Mouse (Mus musculus): ENCODE data around the gene Atp1b2. TPM values are rescaled to one million over a fixed set of nuclear protein-coding genes. Genes with fewer than 3 reads are reported as not detected.

Atp1b2 gene
- total RNA-seq, 2 experiments from 2014 or later: 271 to 389 TPM

DNA sequence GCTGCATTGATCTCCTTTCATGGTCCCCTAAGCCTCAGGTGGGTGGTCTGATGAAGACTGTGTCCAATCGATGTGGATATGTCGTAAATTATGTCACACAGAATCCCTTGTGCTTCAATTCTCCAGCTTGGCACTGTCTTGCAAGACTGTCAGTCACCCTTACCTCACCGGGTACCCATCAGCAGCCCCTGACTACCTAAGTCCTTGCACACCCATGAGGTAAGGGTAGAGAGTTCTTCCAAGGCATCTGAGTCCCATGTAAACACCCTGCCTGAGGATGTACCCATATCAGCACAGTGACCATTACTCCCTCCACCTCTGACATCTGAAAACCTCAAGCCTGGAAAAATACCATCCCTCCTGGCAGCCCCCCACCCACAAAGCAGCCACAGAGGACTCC is 1.4 kb downstream of the Atp1b2 start:
- peak overlapping the region; percentile 93 for H3K27ac ChIP-seq
- H3K4me3 ChIP-seq: peak overlapping the region; percentile 87
- DNase-seq: no peak
- TF ChIP-seq CTCF (IDR thresholded peaks at IDR 0.05): no peak
- intact Hi-C loops (cut with DNase I): no loop called here

GRCm38 (mm10) chr11:69603516-69603915 is 2.2 kb downstream of the Atp1b2 start:
- H3K27ac ChIP-seq: peak overlapping the region; percentile 93
- peak overlapping the region; percentile 87 for H3K4me3 ChIP-seq
- intact Hi-C loops (cut with DNase I): no loop called here
- peak; percentile 43 for DNase-seq
- no peak for TF ChIP-seq CTCF (IDR thresholded peaks at IDR 0.05)

- intact Hi-C loops (cut with DNase I): no loop called here
- peak overlapping the region; percentile 87 for H3K4me3 ChIP-seq
- DNase-seq: no peak
- TF ChIP-seq CTCF (IDR thresholded peaks at IDR 0.05): no peak
- peak overlapping the region; percentile 93 for H3K27ac ChIP-seq
These were observed 4.0 kb downstream of the Atp1b2 start for GRCm38 (mm10) chr11:69601768-69602167.

DNA sequence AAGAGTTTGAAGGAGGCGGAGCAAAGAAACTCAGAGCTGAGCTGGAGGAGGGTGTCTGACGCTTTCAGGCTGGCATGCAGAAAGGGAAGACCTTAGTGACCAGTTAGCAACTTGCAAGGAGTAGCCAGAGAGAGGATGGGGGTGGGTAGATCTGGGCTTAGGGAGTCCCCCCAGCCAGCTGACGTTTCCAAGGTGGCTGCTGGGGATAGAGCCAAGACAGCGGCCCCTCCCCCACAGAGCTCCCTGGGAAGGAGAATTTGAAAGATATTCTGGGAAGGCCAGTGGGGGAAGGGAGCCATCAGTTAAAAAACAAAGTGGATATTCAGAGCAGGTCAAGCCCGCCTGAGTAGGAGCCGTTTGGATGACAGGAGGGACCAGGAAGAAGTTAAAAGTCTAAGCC is 5.6 kb downstream of the Atp1b2 start:
- Histone ChIP-seq H3K27ac (peak overlapping the region; percentile 93), H3K4me3 (peak overlapping the region; percentile 87)
- intact Hi-C loops (cut with DNase I): no loop called here
- DNase-seq: peak; percentile 88
- no peak for TF ChIP-seq CTCF (IDR thresholded peaks at IDR 0.05)

- intact Hi-C loops (cut with DNase I): no loop called here
- DNase-seq: no peak
- Histone ChIP-seq H3K27ac (peak overlapping the region; percentile 93), H3K4me3 (peak overlapping the region; percentile 87)
- TF ChIP-seq CTCF (IDR thresholded peaks at IDR 0.05): no peak
These were observed 6.3 kb downstream of the Atp1b2 start for GRCm38 (mm10) chr11:69599436-69599835.

DNA sequence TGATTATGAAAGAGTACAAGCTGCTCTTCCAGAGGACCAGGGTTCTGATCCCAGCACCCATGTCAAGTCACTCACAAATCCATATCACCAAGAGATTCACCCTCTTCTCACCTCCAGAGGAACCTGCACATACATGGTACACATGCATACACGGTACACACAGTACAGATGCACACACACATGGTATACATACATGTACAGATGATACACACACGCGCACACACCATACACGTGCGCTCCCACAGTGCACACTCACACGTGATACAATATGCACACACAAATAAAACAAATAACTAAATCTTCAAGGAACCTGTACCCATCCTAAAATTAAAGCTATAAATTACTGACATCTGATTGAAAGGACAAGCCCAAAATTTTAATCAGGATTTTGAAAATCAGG is 10.9 kb downstream of the Atp1b2 start:
- H3K4me3 ChIP-seq: no peak overlapping the region
- H3K27ac ChIP-seq: no peak overlapping the region
- intact Hi-C loops (cut with DNase I): no loop called here
- no peak for DNase-seq
- no peak for TF ChIP-seq CTCF (IDR thresholded peaks at IDR 0.05)

DNA sequence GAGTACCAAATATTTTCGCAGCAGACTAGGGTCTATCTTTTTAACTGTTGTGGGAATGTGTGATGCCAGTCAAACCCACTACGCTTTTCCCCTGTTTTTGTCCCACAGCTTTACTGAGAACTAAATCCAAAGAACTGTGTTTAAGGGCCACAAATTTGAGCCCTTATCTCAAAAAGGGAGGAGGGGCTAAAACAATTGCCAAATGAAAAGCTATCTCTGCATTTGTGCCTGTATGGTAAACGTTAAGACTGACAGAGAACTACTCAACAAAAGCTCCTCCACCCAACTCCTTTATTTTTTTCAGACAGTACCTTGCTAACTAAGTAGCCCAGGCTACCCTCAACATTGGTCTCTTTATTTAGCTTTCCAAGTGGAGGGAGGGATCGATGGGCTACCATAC is 12.9 kb downstream of the Atp1b2 start:
- DNase-seq: no peak
- Histone ChIP-seq H3K27ac (peak overlapping the region; percentile 94), H3K4me3 (no peak overlapping the region; the same call in 1 of the 2 replicates)
- TF ChIP-seq CTCF (IDR thresholded peaks at IDR 0.05): no peak
- intact Hi-C loops (cut with DNase I): no loop called here

DNA sequence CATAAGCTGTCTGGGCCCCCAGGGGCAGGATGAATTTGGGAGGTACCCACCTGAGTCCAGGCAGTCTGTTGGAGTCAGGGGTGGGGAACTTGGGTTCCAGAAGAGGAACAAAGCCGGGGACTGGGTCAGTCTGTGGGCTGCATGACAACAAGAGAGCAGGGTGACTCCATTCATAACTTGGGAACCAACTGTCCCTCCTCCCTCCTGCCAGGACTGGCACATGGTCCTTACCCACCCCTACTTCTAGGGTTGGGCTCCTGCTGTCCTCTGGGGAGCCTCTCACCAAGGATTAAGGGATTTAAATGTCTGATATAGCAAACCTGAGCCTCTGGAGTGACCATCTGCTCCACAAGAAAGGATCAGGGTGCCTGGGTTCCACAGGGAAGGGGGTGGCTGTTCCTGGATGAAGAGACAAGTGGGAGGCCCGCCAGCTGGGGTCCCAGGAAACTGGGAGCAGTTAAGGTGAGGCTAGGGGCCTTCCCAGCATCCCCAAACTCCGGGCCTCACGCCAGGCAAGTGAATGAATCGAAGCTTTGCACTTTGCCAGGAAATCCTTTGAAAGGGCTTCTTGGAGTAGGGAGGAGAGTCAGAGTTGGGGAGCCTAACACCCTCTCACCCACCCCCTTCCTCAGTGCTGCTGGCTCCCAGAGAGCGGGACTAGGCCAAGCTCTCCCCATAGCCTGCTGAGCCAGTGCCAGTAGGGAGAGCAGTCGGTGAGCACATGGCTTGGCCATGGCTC is 13.7 kb downstream of the Atp1b2 start:
- H3K27ac ChIP-seq: peak overlapping the region; percentile 94
- TF ChIP-seq CTCF (IDR thresholded peaks at IDR 0.05): no peak
- intact Hi-C loops (cut with DNase I): no loop called here
- H3K4me3 ChIP-seq: peak overlapping the region; percentile 29
- DNase-seq: peak; percentile 83

DNA sequence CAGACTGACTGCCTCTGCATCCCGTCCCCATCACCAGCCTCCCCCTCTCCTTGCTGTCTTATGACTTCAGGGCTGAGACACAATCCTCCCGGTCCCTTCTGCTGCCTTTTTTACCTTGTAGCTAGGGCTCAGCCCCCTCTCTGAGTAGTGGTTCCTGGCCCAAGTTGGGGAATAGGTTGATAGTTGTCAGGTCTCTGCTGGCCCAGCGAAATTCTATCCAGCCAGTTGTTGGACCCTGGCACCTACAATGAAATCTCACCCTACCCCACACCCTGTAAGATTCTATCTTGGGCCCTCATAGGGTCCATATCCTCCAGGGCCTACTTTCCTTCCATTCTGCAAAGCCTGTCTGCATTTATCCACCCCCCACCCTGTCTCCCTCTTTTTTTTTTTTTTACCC is 14.3 kb downstream of the Atp1b2 start:
- intact Hi-C loops (cut with DNase I): no loop called here
- H3K27ac ChIP-seq: peak overlapping the region; percentile 94
- TF ChIP-seq CTCF (IDR thresholded peaks at IDR 0.05): no peak
- DNase-seq: peak; percentile 78
- H3K4me3 ChIP-seq: peak overlapping the region; percentile 7

GRCm38 (mm10) chr11:69590622-69591021 is 15.1 kb downstream of the Atp1b2 start:
- Histone ChIP-seq H3K27ac (peak overlapping the region; percentile 94), H3K4me3 (no peak overlapping the region)
- no peak for TF ChIP-seq CTCF (IDR thresholded peaks at IDR 0.05)
- DNase-seq: no peak
- intact Hi-C loops (cut with DNase I): no loop called here

DNA sequence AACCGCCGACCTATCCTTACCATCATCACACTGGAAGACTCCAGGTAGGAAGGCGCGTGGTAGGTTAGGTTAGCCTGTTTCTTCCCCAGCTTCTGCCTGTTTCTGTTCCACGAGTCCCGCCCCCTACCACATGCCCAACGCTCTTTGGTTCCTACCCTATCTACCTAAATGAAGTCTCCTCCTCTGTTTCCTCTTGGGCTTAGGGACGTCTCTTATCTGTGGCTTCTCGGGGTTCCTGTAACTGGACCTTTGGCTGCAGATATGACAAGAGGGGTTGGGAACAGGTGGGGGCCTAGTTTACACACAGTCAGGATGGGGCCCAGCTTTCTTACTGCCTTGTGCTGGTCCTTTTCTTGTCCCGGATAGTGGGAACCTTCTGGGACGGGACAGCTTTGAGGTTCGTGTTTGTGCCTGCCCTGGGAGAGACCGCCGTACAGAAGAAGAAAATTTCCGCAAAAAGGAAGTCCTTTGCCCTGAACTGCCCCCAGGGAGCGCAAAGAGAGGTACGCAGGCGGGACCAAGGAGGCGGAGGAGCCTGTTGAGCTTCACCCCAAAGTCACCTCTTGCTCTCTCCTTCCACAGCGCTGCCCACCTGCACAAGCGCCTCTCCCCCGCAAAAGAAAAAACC is 16.4 kb downstream of the Atp1b2 start:
- TF ChIP-seq CTCF (IDR thresholded peaks at IDR 0.05): no peak
- DNase-seq: no peak
- H3K27ac ChIP-seq: peak overlapping the region; percentile 94
- intact Hi-C loops (cut with DNase I): no loop called here
- H3K4me3 ChIP-seq: no peak overlapping the region

- intact Hi-C loops (cut with DNase I): no loop called here
- no peak for DNase-seq
- H3K27ac ChIP-seq: no peak overlapping the region
- H3K4me3 ChIP-seq: no peak overlapping the region
- TF ChIP-seq CTCF (IDR thresholded peaks at IDR 0.05): no peak
These were observed 19.9 kb downstream of the Atp1b2 start for GRCm38 (mm10) chr11:69585718-69586325.

- no peak for TF ChIP-seq CTCF (IDR thresholded peaks at IDR 0.05)
- no peak for DNase-seq
- intact Hi-C loops (cut with DNase I): no loop called here
- H3K4me3 ChIP-seq: no peak overlapping the region
- H3K27ac ChIP-seq: no peak overlapping the region
These were observed 20.8 kb downstream of the Atp1b2 start for GRCm38 (mm10) chr11:69584937-69585336.

All from gastrocnemius, adult 2 months (tissue).